Mouse (Mus musculus): Measurements from ENCODE around the gene Olfr872. TPM values are rescaled to one million over a fixed set of nuclear protein-coding genes. Genes with fewer than 3 reads are reported as not detected.
"Not testable (repeated sequence)": the region's sequence is repeated elsewhere in the genome, so short reads cannot be mapped to it uniquely, and the experiment has no call there.

Olfr872 gene
- polyA plus RNA-seq (2015; fragmentation: Nextera tagmentation; extraction: Ambion mirVana): not detected in 2 replicates

DNA sequence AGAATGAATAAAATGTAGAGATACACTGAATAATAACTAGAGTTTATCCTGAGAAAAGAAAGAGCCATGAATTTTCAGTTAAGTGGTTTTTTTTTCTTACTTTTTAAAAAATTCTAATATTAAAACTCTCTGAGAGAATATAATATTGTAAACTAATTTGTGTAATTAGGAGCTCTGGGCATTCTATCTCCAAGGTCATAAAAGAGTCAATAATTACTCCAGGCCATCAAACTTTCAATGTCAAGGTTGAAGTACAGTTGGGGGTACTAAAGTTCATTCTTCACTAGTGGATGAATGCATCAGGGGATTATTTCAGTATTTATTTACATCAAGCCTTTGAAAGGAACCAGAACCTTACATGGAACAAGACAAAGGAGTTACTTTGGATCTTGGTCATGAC, at the start of gene Olfr872:
Gene Olfr872, plus strand, starts transcription at position 301 of the 400 bp plus-strand sequence.
- Histone ChIP-seq H3K27me3 (replicated peaks) (no peaks in the 10 kb centered on the region), H3K9me3 (no peaks in the 10 kb centered on the region), H3K4me3 (no peak within 1 kb of the TSS), H3K27ac (no peak within 1 kb of the TSS), H3K36me3 (replicated peaks) (no peaks in the 10 kb centered on the region), H3K4me1 (no peaks in the 10 kb centered on the region), H3K9ac (no peak within 1 kb of the TSS), H3K4me2 (no peak within 1 kb of the TSS)
- ATAC-seq (replicated peaks): no peak

DNA sequence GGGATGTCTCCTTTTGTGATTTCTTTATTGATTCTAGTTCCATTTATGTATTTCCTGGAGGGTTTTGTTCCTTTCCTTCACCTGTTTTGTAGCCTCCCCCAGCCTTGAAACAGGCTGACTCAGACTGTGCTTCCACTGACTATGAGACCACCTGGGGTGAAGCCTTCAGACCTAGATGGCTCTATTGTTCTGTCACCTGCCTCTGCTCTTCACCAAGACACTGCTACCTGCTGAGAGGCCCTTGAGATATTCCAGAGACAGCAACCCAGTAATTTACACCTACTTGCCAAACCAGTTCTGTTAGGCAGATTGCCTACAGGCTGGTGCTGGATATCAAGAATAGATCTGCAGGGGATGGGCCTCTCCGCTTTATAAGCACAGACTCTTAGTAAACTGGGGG, 34.8 kb upstream of the Olfr872 start:
- H3K27ac ChIP-seq: no peak overlapping the region
- H3K4me1 ChIP-seq: no peaks in the 10 kb centered on the region
- WGBS: 87% methylated on average over 1 of the region's 1 CpGs
- H3K36me3 ChIP-seq (replicated peaks): no peaks in the 10 kb centered on the region
- no peak for ATAC-seq (replicated peaks)
- H3K4me3 ChIP-seq: no peak overlapping the region
- H3K9ac ChIP-seq: no peak overlapping the region
- no peaks in the 10 kb centered on the region for H3K27me3 ChIP-seq (replicated peaks)
- peaks cover 9% of the 10 kb centered on the region; the same call in 1 of the 2 replicates for H3K9me3 ChIP-seq
- no peak overlapping the region for H3K4me2 ChIP-seq

DNA sequence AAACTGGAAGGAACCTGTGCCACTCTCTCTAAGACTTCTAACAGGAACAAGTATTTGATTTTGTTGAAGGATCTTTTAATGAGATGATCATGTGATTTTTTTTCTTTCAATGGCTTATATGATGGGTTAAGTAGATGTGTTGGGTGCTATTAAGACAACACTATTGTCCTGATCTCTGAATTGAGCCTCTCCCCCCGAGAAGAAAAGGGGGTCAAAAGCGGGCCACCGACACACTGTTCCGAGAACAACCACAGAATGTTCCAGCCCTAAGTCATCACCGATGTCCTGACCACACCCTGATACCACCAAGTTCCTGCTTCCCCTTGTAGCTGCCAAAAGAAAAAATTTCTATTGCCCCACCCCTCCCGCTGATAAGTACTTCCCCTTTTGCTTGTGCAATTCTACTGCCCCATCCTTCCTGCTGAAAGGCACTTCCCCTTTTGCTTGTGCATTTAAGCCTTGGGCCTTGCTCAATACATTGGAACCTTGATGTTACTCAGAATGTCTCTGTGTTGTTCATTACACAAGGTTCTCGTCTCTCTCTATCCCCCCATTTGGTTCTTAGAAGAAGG, 33.4 kb upstream of the Olfr872 start:
- H3K9me3 ChIP-seq; H3K4me2 ChIP-seq; H3K27ac ChIP-seq; H3K9ac ChIP-seq; H3K27me3 ChIP-seq (replicated peaks); H3K36me3 ChIP-seq (replicated peaks); H3K4me3 ChIP-seq; ATAC-seq (replicated peaks); H3K4me1 ChIP-seq: not testable (repeated sequence)
- 89% methylated on average over 7 of the region's 7 CpGs for WGBS

DNA sequence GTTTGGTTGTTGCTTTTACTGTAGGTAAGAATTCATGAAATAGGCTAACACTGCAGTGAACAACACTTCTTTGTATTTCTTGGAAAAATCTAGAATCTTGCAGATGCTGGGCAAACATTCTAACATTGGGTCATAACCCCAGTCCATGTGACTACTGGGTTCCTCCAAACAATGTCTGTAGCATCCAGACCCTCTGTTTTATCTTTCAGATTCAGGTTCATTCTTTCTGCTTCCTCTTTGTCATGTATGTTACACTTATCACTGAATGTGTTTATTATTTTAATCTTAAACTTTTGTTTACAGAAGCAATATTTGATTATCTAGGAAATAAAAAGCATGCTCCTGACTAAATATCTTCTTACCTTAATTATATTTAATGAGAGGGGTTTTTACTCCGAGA, 26.1 kb upstream of the Olfr872 start:
- Histone ChIP-seq H3K9me3 (0 out of 2 replicates have a peak, but pooled peaks cover 3% of the 10 kb centered on the region), H3K27me3 (replicated peaks) (no peaks in the 10 kb centered on the region), H3K4me3 (no peak overlapping the region), H3K27ac (no peak overlapping the region), H3K36me3 (replicated peaks) (no peaks in the 10 kb centered on the region), H3K9ac (no peak overlapping the region), H3K4me1 (no peaks in the 10 kb centered on the region), H3K4me2 (no peak overlapping the region)
- WGBS: 47% methylated on average over 1 of the region's 1 CpGs
- no peak for ATAC-seq (replicated peaks)

DNA sequence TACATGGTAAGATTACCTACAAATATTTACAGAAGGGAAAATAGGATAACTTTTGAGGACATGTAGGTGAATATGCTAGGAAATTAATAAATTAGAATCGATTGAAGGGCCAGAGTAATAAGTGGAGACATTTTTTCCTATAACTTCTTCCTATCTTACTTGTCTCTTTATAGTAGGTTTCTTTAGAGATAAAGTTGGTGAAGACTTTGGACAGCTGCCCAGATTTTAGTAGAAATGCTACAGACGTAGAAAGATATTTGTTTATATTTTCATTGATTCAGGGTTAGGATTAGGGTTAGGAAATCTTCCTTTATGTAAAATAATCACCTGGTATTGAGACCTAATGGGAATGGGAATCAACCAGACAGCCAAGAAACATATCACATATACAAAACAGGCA, 25.4 kb upstream of the Olfr872 start:
- 0 out of 2 replicates have a peak, but pooled peaks cover 3% of the 10 kb centered on the region for H3K9me3 ChIP-seq
- H3K4me3 ChIP-seq: no peak overlapping the region
- no peaks in the 10 kb centered on the region for H3K4me1 ChIP-seq
- no peak overlapping the region for H3K4me2 ChIP-seq
- no peaks in the 10 kb centered on the region for H3K27me3 ChIP-seq (replicated peaks)
- H3K9ac ChIP-seq: no peak overlapping the region
- no peaks in the 10 kb centered on the region for H3K36me3 ChIP-seq (replicated peaks)
- no peak for ATAC-seq (replicated peaks)
- H3K27ac ChIP-seq: no peak overlapping the region
- 73% methylated on average over 2 of the region's 2 CpGs for WGBS

DNA sequence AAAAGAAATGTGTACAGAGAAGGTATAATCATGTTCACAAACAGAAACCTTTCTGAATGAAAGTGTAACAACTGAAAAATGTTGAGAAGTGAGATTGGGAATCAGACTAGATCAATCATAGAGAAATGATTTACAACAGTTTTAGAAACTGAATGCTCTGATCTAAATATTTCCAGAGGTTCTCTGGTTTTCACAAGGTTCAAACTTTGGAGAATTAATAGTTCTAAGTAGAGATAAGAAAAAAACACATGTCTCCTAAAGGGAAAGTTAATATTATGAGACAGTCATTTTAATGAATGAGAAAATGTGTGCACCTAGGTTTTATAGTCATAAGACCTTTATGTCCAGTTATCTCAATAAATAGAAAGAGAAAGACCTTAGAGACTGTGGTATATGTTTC, 25.0 kb upstream of the Olfr872 start, which contains the start of gene Olfr871:
Gene Olfr871, plus strand, starts transcription at position 301 of the 400 bp plus-strand sequence.
- ATAC-seq (replicated peaks): no peak

DNA sequence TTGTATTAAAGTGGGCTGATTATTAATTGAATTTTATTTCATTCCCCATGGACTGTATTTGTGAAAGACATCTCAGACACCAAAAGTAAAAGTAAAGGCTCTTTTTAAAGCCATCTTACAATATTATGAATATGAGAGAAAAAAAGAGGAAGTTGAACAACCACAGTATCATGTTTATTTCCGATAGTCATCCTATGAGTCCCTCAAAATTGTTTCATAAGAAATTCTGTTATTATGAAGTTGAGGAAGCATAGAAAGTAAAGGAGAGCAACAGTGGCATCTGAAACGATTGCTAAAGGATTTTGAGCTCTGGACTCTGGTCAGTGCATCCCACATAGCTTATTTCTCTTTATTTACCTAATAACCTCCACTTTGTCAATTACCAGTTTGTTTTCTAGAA, 459 bp downstream of the Olfr872 start:
- no peak for ATAC-seq (replicated peaks)
- no peaks in the 10 kb centered on the region for H3K9me3 ChIP-seq
- H3K4me2 ChIP-seq: no peak overlapping the region
- H3K4me1 ChIP-seq: no peaks in the 10 kb centered on the region
- 78% methylated on average over 2 of the region's 2 CpGs for WGBS
- no peak overlapping the region for H3K4me3 ChIP-seq
- no peaks in the 10 kb centered on the region for H3K27me3 ChIP-seq (replicated peaks)
- H3K9ac ChIP-seq: no peak overlapping the region
- H3K27ac ChIP-seq: no peak overlapping the region
- no peaks in the 10 kb centered on the region for H3K36me3 ChIP-seq (replicated peaks)

More for the DNA sequence above, 25.0 kb upstream of the Olfr872 start, which contains the start of gene Olfr871:
- Histone ChIP-seq H3K9me3 (0 out of 2 replicates have a peak, but pooled peaks cover 4% of the 10 kb centered on the region), H3K27me3 (replicated peaks) (no peaks in the 10 kb centered on the region), H3K4me3 (no peak within 1 kb of the TSS), H3K4me1 (no peaks in the 10 kb centered on the region), H3K9ac (no peak within 1 kb of the TSS), H3K4me2 (no peak within 1 kb of the TSS), H3K27ac (no peak within 1 kb of the TSS), H3K36me3 (replicated peaks) (no peaks in the 10 kb centered on the region)

DNA sequence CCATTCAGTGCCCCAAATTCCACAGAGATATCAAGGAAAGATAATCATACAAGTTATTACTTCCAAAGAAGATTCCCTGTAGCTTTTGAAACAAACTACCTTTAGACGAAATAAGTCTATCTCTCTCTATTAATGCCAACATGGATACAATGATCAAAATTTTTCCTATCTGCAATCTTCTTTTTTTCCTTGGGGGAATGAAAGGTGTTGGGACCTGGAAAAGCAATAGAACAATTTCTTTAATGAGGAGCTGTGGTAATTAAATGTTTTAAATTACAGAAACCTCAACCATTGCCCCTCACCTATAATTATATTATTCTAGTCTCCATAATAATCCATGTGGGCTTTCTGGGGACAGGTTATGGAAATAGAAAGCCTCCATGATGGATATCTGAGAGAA, 45.1 kb downstream of the Olfr872 start, which contains the start of gene Olfr39:
Gene Olfr39, plus strand, starts transcription at position 301 of the 400 bp plus-strand sequence.
- H3K4me2 ChIP-seq: no peak within 1 kb of the TSS
- WGBS: 83% methylated on average over 1 of the region's 1 CpGs
- no peaks in the 10 kb centered on the region for H3K9me3 ChIP-seq
- H3K9ac ChIP-seq: no peak within 1 kb of the TSS
- ATAC-seq (replicated peaks): no peak
- no peak within 1 kb of the TSS for H3K4me3 ChIP-seq
- no peaks in the 10 kb centered on the region for H3K36me3 ChIP-seq (replicated peaks)
- no peak within 1 kb of the TSS for H3K27ac ChIP-seq
- H3K27me3 ChIP-seq (replicated peaks): no peaks in the 10 kb centered on the region
- no peaks in the 10 kb centered on the region for H3K4me1 ChIP-seq

DNA sequence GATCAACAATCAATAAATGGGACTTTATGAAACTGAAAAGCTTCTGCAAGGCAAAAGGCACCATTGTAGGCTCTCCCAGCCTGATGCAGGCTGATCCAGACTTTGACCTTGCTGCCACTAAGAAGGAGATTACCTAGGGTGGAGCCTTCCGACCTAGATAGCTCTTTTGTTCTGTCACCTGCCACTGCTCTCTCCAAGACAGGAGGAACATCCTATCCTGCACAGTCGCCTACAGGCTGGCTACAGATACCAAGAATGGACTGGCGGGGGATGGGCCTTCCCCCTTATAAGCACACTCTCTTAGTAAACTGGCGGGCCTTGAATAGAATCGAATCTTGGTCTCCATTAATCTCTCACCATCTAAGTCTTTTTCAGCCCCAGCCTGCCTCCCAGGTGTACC, 58.6 kb downstream of the Olfr872 start:
- 84% methylated on average over 5 of the region's 5 CpGs for WGBS

DNA sequence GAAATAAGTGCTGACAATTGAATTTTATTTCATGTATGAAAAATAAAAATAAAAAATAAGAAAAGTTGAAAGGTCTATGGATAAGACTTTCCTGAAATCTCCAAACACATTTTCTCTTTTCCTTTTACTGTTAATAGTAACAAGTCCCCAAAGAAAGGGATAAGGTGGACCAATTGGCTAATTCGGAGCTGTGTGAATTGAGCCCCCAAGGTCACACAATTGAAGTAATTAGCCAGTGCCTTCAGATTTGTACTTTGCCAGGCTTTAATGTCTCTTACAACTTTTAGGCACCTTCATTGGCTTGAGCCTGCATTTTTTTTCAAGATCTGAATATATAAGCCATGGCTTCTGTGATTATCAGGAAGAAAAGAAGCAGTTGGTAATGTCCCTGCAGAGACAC, 61.3 kb downstream of the Olfr872 start, which contains the start of gene Olfr873:
Gene Olfr873, plus strand, starts transcription at position 301 of the 400 bp plus-strand sequence.
- Histone ChIP-seq H3K4me3 (no peak within 1 kb of the TSS), H3K4me1 (no peaks in the 10 kb centered on the region), H3K9ac (no peak within 1 kb of the TSS), H3K9me3 (no peaks in the 10 kb centered on the region; the same call in 1 of the 2 replicates), H3K27ac (no peak within 1 kb of the TSS), H3K4me2 (no peak within 1 kb of the TSS), H3K27me3 (replicated peaks) (no peaks in the 10 kb centered on the region), H3K36me3 (replicated peaks) (no peaks in the 10 kb centered on the region)
- ATAC-seq (replicated peaks): no peak
- 90% methylated on average over 1 of the region's 1 CpGs for WGBS

More for the DNA sequence above, 58.6 kb downstream of the Olfr872 start:
- not testable (repeated sequence) for H3K4me3 ChIP-seq; ATAC-seq (replicated peaks); H3K4me2 ChIP-seq; H3K9me3 ChIP-seq; H3K27me3 ChIP-seq (replicated peaks); H3K9ac ChIP-seq; H3K4me1 ChIP-seq; H3K27ac ChIP-seq; H3K36me3 ChIP-seq (replicated peaks)

Other genes with a start within 250 kb of the Olfr872 start
- not detected in 2 replicates for gene Olfr866, start 209.1 kb upstream of the Olfr872 start, polyA plus RNA-seq (2015; fragmentation: Nextera tagmentation; extraction: Ambion mirVana)
- not detected in 2 replicates for gene Olfr867, start 179.6 kb upstream of the Olfr872 start, polyA plus RNA-seq (2015; fragmentation: Nextera tagmentation; extraction: Ambion mirVana)
- gene Olfr868, start 138.5 kb upstream of the Olfr872 start, polyA plus RNA-seq (2015; fragmentation: Nextera tagmentation; extraction: Ambion mirVana): not detected in 2 replicates
- not detected in 2 replicates for gene Olfr869, start 108.1 kb upstream of the Olfr872 start, polyA plus RNA-seq (2015; fragmentation: Nextera tagmentation; extraction: Ambion mirVana)
- not detected in 2 replicates for gene Olfr870, start 63.1 kb upstream of the Olfr872 start, polyA plus RNA-seq (2015; fragmentation: Nextera tagmentation; extraction: Ambion mirVana)
- not detected in 2 replicates for gene Olfr871, start 24.9 kb upstream of the Olfr872 start, polyA plus RNA-seq (2015; fragmentation: Nextera tagmentation; extraction: Ambion mirVana)
- gene Olfr39, start 45.2 kb downstream of the Olfr872 start, polyA plus RNA-seq (2015; fragmentation: Nextera tagmentation; extraction: Ambion mirVana): not detected in 2 replicates
- gene Olfr873, start 61.4 kb downstream of the Olfr872 start, polyA plus RNA-seq (2015; fragmentation: Nextera tagmentation; extraction: Ambion mirVana): not detected in 2 replicates
- 0.11 and 0.19 TPM in 2 replicates for gene Olfr18, start 99.0 kb downstream of the Olfr872 start, polyA plus RNA-seq (2015; fragmentation: Nextera tagmentation; extraction: Ambion mirVana)
- gene Zfp560, start 148.1 kb downstream of the Olfr872 start, polyA plus RNA-seq (2015; fragmentation: Nextera tagmentation; extraction: Ambion mirVana): 33.4 and 39.4 TPM in 2 replicates
- gene Zfp26, start 223.0 kb downstream of the Olfr872 start, polyA plus RNA-seq (2015; fragmentation: Nextera tagmentation; extraction: Ambion mirVana): 13.9 and 15.8 TPM in 2 replicates